Mouse (Mus musculus) heart, adult 2 months (tissue): Measurements from ENCODE around the gene Pus7l. TPM values are rescaled to one million over a fixed set of nuclear protein-coding genes. Genes with fewer than 3 reads are reported as not detected.

Source experiments
- DNase-seq, 2 experiments: peaks; one replicate each; pipeline ENCODE4 v3.0.0; 2021
- H3K27ac ChIP-seq: fragments of 200-600 bp; 2 replicates; pipeline ENCODE4 v1.8.1; 2022
- H3K27me3 ChIP-seq: fragments of 200-500 bp; 2 replicates; pipeline ENCODE4 v1.6.1; 2012; ENCODE audit warnings: mild to moderate bottlenecking, low read length, inconsistent platforms, mixed read lengths; ENCODE audit not compliant: control insufficient read depth, insufficient read depth
- H3K36me3 ChIP-seq: fragments of 200-500 bp; 2 replicates; pipeline ENCODE4 v1.6.1; 2012; ENCODE audit warnings: low read length, inconsistent platforms; ENCODE audit not compliant: control insufficient read depth, insufficient read depth
- H3K4me1 ChIP-seq: fragments of 200-500 bp; 2 replicates; pipeline ENCODE4 v1.6.1; 2011; ENCODE audit warnings: low read length; ENCODE audit not compliant: control insufficient read depth, insufficient read depth
- H3K4me3 ChIP-seq: fragments of 200-600 bp; 2 replicates; pipeline ENCODE4 v1.8.1; 2022
- H3K79me2 ChIP-seq: fragments of 200-500 bp; replicated peaks from 2 replicates; pipeline ENCODE4 v1.6.1; 2012; ENCODE audit warnings: mild to moderate bottlenecking, inconsistent platforms, low read length, moderate library complexity, mixed read lengths; ENCODE audit not compliant: control insufficient read depth, insufficient read depth
- H3K9ac ChIP-seq: fragments of 200-500 bp; 2 replicates; pipeline ENCODE4 v1.6.1; 2012; ENCODE audit warnings: low read depth, mild to moderate bottlenecking, control low read depth, inconsistent platforms, low read length, mixed read lengths
- CTCF ChIP-seq: fragments of 200-600 bp; IDR thresholded peaks from 2 replicates; pipeline ENCODE4 v1.8.1; 2022; ENCODE audit warnings: antibody characterized with exemption, mild to moderate bottlenecking, moderate library complexity
- EP300 ChIP-seq: fragments of 200-500 bp; IDR thresholded peaks from 2 replicates; pipeline ENCODE4 v1.6.1; 2011; ENCODE audit warnings: low read depth, low read length, control low read depth; ENCODE audit not compliant: insufficient read depth
- POLR2A ChIP-seq: fragments of 200-500 bp; IDR thresholded peaks from 2 replicates; pipeline ENCODE4 v1.6.1; 2011; ENCODE audit warnings: mild to moderate bottlenecking, low read depth, low read length, control low read depth; ENCODE audit not compliant: insufficient read depth
- WGBS: fragments of 180-500 bp; shearing (Covaris S2); methylation state at CpG from one replicate; pipeline ENCODE4 v1.1.7; 2018; 5-methylcytosine and 5-hydroxymethylcytosine counted together
- intact Hi-C: fragments of 180-260 bp; cut with DNase I; formaldehyde crosslinking; loops from one replicate; pipeline ENCODE4 v1.15.1; 2025
- long read RNA-seq: library from polyadenylated mRNA; stranded (forward); transcript quantifications from one replicate; pipeline ENCODE4 v2.0.0, GENCODE M21; 2021
- polyA plus RNA-seq: library from polyadenylated mRNA; depleted of rRNA; stranded (reverse); fragments of >200 nt; gene quantifications from 2 replicates; pipeline ENCODE4 v1.2.3, GENCODE M21; 2012; rRNA removed
- total RNA-seq, 2 experiments: library from RNA; stranded (reverse); gene quantifications; 2 replicates each; pipeline ENCODE4 v1.2.3; 2021

Gene Pus7l
- total RNA-seq (1 to 10 TPM; 1.3 to 2.0 TPM), polyA plus RNA-seq (1.3 TPM in 2 replicates)
- long read RNA-seq, partial matches to known transcripts = 0 of 2 reads
- long read RNA-seq, other reads (novel, unspliced or antisense) = 0 of 2 reads

GRCm38 (mm10) chr15:94543409-94544051 lies at the start of gene Pus7l, which contains the start of gene Irak4:
TSS of gene Pus7l (minus strand) at chr15:94543547.
TSS of gene Irak4 (plus strand) at chr15:94543643.
- under 1% methylated on average over 45 of the region's 45 CpGs for WGBS
- Histone ChIP-seq H3K36me3 (no peaks in the 10 kb centered on the region), H3K27me3 (no peaks in the 10 kb centered on the region), H3K27ac (peak within 1 kb of the TSS; percentile 90), H3K4me3 (peak within 1 kb of the TSS; percentile 91), H3K79me2 (no peaks in the 10 kb centered on the region), H3K4me1 (no peaks in the 10 kb centered on the region), H3K9ac (peak within 1 kb of the TSS; percentile 65)
- DNase-seq = peak; percentile 94 to 95
- intact Hi-C loops = loop anchor here (2.0 to 10.0 kb wide), 2 partner anchors 45 to 949 kb away; partner anchors contain the start of genes Prickle1 and Twf1
- TF ChIP-seq POLR2A = peak; percentile 80
- TF ChIP-seq CTCF = peak; percentile 45
- no peak for TF ChIP-seq EP300

DNA sequence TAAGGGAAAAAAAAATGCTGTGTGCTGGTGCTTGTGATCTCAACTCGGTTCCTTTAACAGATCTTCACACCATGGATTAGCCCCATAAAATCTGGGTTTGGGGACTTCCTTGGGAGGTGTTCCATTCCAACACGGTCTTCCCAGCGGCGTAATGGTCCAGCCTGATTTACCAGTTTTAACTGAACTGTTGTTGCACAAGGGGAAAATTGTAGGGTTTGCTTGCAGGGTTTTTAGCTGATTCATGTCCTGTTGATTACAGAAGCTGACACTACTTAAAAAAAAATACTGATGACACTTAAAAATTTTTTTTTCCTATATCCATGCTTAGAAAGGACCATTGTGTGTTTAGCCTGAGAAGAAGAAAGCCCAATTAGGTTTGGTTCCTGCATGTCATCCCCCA lies 48.0 kb upstream of the Pus7l start:
- no peak for DNase-seq
- no peaks in the 10 kb centered on the region for H3K27me3 ChIP-seq
- no peaks in the 10 kb centered on the region for H3K79me2 ChIP-seq
- WGBS = 82% methylated on average over 4 of the region's 4 CpGs
- TF ChIP-seq CTCF (no peak), EP300 (no peak), POLR2A (no peak)
- peaks cover 6% of the 10 kb centered on the region for H3K36me3 ChIP-seq
- no peak overlapping the region for H3K9ac ChIP-seq
- no peak overlapping the region for H3K4me3 ChIP-seq
- H3K27ac ChIP-seq = no peak overlapping the region
- peaks cover 1% of the 10 kb centered on the region; the same call in 1 of the 2 replicates for H3K4me1 ChIP-seq
- intact Hi-C loops = no loop called here

- Histone ChIP-seq H3K4me3 (peak overlapping the region; percentile 22), H3K36me3 (peaks cover 6% of the 10 kb centered on the region), H3K9ac (no peak overlapping the region), H3K79me2 (no peaks in the 10 kb centered on the region), H3K27ac (peak overlapping the region; percentile 63), H3K4me1 (peaks cover 1% of the 10 kb centered on the region; the same call in 1 of the 2 replicates), H3K27me3 (no peaks in the 10 kb centered on the region)
- TF ChIP-seq POLR2A (no peak), CTCF (no peak), EP300 (no peak)
- intact Hi-C loops = no loop called here
- 12% methylated on average over 8 of the region's 8 CpGs for WGBS
- DNase-seq = no peak
These were observed 46.7 kb upstream of the Pus7l start for GRCm38 (mm10) chr15:94590083-94590482.

DNA sequence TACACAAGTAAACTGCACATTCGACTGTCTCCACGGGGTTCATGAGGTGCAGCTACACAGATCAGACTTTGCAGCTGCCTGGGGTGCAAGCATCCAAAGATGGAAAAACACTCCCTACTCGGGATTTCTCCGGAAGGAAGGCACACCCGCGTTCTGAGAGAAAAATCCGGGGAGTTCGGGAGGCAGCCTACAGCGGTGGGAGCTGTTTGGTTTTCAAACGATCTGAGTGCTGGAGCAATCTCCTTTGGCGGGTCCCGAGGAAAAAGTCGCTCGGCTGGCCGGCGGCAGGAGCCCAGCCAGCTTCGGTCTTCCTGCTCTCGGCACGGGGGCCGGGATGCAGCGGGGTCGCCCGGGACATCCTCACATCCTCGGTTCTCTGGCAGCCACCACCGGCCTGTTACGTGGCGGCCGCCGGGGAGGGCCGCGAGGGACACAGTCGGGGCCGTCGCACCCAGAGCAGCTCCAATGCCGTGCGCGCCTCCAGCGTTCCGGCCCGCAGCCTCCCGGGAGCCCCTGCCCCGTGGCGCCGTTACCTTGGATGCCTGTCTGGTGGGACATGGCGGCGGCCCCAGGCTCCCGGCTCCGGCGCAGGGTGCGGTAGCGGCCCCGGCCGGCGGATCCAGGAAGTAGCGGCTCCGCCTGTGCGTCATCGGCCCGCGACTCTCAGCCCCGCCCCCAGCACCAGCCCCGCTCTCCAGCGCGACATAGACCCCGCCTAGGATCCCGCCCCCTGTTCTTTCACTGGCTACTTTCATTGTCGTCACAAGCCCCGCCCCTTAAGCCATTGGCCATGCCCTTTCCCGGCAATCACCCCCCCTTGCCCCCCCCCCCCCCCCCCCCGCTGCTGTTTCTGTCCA lies 46.1 kb upstream of the Pus7l start, which contains the start of gene Twf1:
TSS of gene Twf1 (minus strand) at position 671 of the 857 bp plus-strand sequence.
- intact Hi-C loops = loop anchor here (2.0 to 10.0 kb wide), 2 partner anchors 47 to 1885 kb away; partner anchors contain the start of genes Irak4 and Pus7l
- no peaks in the 10 kb centered on the region for H3K79me2 ChIP-seq
- no peak for TF ChIP-seq EP300
- peak; percentile 64 for TF ChIP-seq POLR2A
- TF ChIP-seq CTCF = peak; percentile 51
- H3K9ac ChIP-seq = peak within 1 kb of the TSS; percentile 99
- peak within 1 kb of the TSS; percentile 90 for H3K27ac ChIP-seq
- H3K4me3 ChIP-seq = peak within 1 kb of the TSS; percentile 98
- H3K36me3 ChIP-seq = peaks cover 6% of the 10 kb centered on the region
- under 1% methylated on average over 70 of the region's 70 CpGs for WGBS
- peak; percentile 98 to 99 for DNase-seq
- no peaks in the 10 kb centered on the region for H3K27me3 ChIP-seq
- peaks cover 1% of the 10 kb centered on the region; the same call in 1 of the 2 replicates for H3K4me1 ChIP-seq

- no peak overlapping the region for H3K27ac ChIP-seq
- peaks cover 6% of the 10 kb centered on the region for H3K36me3 ChIP-seq
- no peak overlapping the region for H3K9ac ChIP-seq
- no peak for DNase-seq
- H3K4me1 ChIP-seq = peaks cover 1% of the 10 kb centered on the region; the same call in 1 of the 2 replicates
- peak overlapping the region; percentile 3; the same call in 1 of the 2 replicates for H3K4me3 ChIP-seq
- TF ChIP-seq EP300 (no peak), POLR2A (no peak), CTCF (no peak)
- WGBS = 74% methylated on average over 9 of the region's 9 CpGs
- no peaks in the 10 kb centered on the region for H3K79me2 ChIP-seq
- intact Hi-C loops = loop anchor here (2.0 to 10.0 kb wide), 2 partner anchors 45 to 1887 kb away; partner anchors contain the start of genes Irak4 and Pus7l
- no peaks in the 10 kb centered on the region for H3K27me3 ChIP-seq
These were observed 44.7 kb upstream of the Pus7l start for GRCm38 (mm10) chr15:94587826-94588715.
